Mouse (Mus musculus) heart, postnatal 0 days (tissue): ENCODE measurements around the gene Txn2.

ENCODE experiments used
- CTCF ChIP-seq: IDR thresholded peaks from 2 replicates; pipeline ENCODE4 v1.5.1; 2016; ENCODE audit warnings: antibody characterized with exemption, control low read depth, low read depth
- EP300 ChIP-seq: IDR thresholded peaks from 2 replicates; pipeline ENCODE4 v1.6.1; 2016; ENCODE audit warnings: antibody characterized with exemption, low read depth

DNA sequence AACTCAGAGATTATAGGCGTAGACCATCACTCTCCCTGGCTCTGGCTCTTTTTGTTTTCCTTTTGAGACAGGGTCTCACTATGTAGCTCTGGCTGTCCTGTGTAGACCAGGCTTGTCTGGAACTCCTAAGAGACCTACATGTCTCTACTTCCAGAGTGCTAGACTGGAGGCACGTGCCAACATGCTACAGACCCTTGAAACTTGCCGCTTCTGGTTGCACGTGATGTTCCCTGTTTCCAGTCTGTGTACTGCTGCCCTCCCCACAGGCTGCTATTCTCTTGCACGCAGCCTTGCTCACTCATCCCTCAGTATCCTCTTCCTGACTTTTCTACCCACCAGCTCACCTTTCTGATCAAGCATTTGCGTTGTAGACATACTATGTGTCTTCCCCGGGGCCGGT lies 22.7 kb downstream of the Txn2 start:
- no peak for TF ChIP-seq CTCF
- no peak for TF ChIP-seq EP300
